Mouse (Mus musculus) stomach, postnatal 0 days (tissue): ENCODE measurements around the gene Ccdc97.

Experiments used
- CTCF ChIP-seq: IDR thresholded peaks from 2 replicates; pipeline ENCODE4 v1.5.1; 2016; ENCODE audit warnings: antibody characterized with exemption, low read depth, mild to moderate bottlenecking, moderate library complexity
- EP300 ChIP-seq: optimal IDR thresholded peaks from 2 replicates; pipeline ENCODE3; 2016; ENCODE audit warnings: antibody characterized with exemption

GRCm38 (mm10) chr7:25670096-25670495, 48.8 kb downstream of the Ccdc97 start:
- no peak for TF ChIP-seq CTCF
- no peak for TF ChIP-seq EP300
